Comparison of ENCODE assay signal across 9 mouse cellular contexts in the genomic region with DNA sequence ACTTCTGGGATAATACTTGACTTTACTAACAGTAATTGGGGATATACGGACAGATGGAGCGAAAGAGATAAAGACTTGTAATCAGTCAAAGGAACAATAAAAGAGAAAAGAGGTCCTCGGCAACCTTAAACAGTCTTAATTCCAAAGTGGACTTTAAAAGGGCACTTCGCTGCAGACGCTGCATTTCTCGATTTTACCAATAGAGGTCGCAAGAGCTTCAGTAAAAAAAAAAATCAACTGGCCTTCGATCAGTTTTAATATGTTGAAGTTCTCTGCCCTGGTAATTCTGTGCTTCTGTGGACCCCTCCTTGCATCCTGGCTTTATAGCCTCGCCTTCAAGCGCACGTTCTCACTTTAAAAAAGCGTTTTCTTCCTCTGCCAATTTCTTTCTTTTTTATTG. TPM values are rescaled to one million over a fixed set of nuclear protein-coding genes. Genes with fewer than 3 reads are reported as not detected.
DNase-seq lines count a peak whose midpoint lies in the region; ATAC-seq and TF ChIP-seq lines count a peak whose summit lies in the region.
"Had no signal": no experiment of that assay in that cellular context is flagged by ENCODE, and none has a peak within 500 bp of the region (broad histone marks: within the 10 kb centered on the region; RNA-seq: fewer than 3 reads in every experiment).

No protein-coding gene starts in this region.

- 0 out of 2 replicates have a peak, but pooled peaks have one; percentile 6 for TF ChIP-seq EP300 in lung, postnatal 0 days (IDR thresholded peaks at IDR 0.05)

- no peak for TF ChIP-seq POLR2A in spleen, adult 2 months (IDR thresholded peaks at IDR 0.05; ENCODE audit: low read depth, low read length)

- WGBS in forebrain, embryonic 11.5 days, result 4% methylated on average over 12 of the region's 12 CpGs
- WGBS in forebrain, embryonic 13.5 days, result 1% methylated on average over 12 of the region's 12 CpGs
- 4% methylated on average over 12 of the region's 12 CpGs for WGBS in spleen, adult 2 months
- WGBS in hindbrain, postnatal 0 days, result 3% methylated on average over 12 of the region's 12 CpGs
- under 1% methylated on average over 12 of the region's 12 CpGs for WGBS in lung, postnatal 0 days

- no peaks in the 10 kb centered on the region for H3K36me3 ChIP-seq in forebrain, embryonic 11.5 days (ENCODE audit: control insufficient read depth, insufficient read depth, low read length)
- no peaks in the 10 kb centered on the region for H3K36me3 ChIP-seq in forebrain, embryonic 13.5 days (ENCODE audit: poor library complexity, severe bottlenecking)
- H3K36me3 ChIP-seq in spleen, adult 2 months (ENCODE audit: control insufficient read depth, insufficient read depth, low read length), result no peaks in the 10 kb centered on the region
- H3K36me3 ChIP-seq in hindbrain, postnatal 0 days (ENCODE audit: insufficient read depth, low read length), result no peaks in the 10 kb centered on the region
- H3K36me3 ChIP-seq in lung, postnatal 0 days (ENCODE audit: insufficient read depth, low read length), result no peaks in the 10 kb centered on the region

- no peak overlapping the region for H3K4me3 ChIP-seq in forebrain, embryonic 11.5 days (ENCODE audit: low read depth, low read length)
- no peak overlapping the region for H3K4me3 ChIP-seq in forebrain, embryonic 13.5 days
- H3K4me3 ChIP-seq in spleen, adult 2 months (ENCODE audit: extremely low read depth, insufficient read depth, insufficient read length), result no peak overlapping the region
- H3K4me3 ChIP-seq in hindbrain, postnatal 0 days (ENCODE audit: low read length), result no peak overlapping the region
- H3K4me3 ChIP-seq in lung, postnatal 0 days (ENCODE audit: low read depth, low read length), result no peak overlapping the region

- peak; percentile 5; the same call in 1 of the 2 replicates for TF ChIP-seq CTCF in spleen, adult 2 months (IDR thresholded peaks at IDR 0.05; ENCODE audit: extremely low read depth, insufficient read depth, insufficient read length, insufficient replicate concordance)
- TF ChIP-seq CTCF in hindbrain, postnatal 0 days (IDR thresholded peaks at IDR 0.05; ENCODE audit: low read depth), result peak; percentile 82
- peak; percentile 80 for TF ChIP-seq CTCF in lung, postnatal 0 days (IDR thresholded peaks at IDR 0.05)

- no peak for ATAC-seq in forebrain, embryonic 11.5 days (replicated peaks; ENCODE audit: low FRiP score)
- ATAC-seq in forebrain, embryonic 13.5 days, result no peak
- ATAC-seq in hindbrain, postnatal 0 days, result no peak
- ATAC-seq in lung, postnatal 0 days, result no peak

- peaks cover 39% of the 10 kb centered on the region for H3K27me3 ChIP-seq in forebrain, embryonic 11.5 days (ENCODE audit: control insufficient read depth, insufficient read depth, low read length)
- H3K27me3 ChIP-seq in forebrain, embryonic 13.5 days, result peaks cover 47% of the 10 kb centered on the region
- H3K27me3 ChIP-seq in spleen, adult 2 months (ENCODE audit: control insufficient read depth, insufficient read depth, low read length), result peaks cover 1% of the 10 kb centered on the region; the same call in 1 of the 2 replicates
- peaks cover 34% of the 10 kb centered on the region for H3K27me3 ChIP-seq in hindbrain, postnatal 0 days (ENCODE audit: insufficient read depth, low read length)
- peaks cover 40% of the 10 kb centered on the region for H3K27me3 ChIP-seq in lung, postnatal 0 days (replicated peaks; ENCODE audit: insufficient read depth, low read length)

- no peaks in the 10 kb centered on the region for H3K9me3 ChIP-seq in forebrain, embryonic 11.5 days (ENCODE audit: control insufficient read depth, low read length)
- H3K9me3 ChIP-seq in forebrain, embryonic 13.5 days (replicated peaks), result no peaks in the 10 kb centered on the region
- no peaks in the 10 kb centered on the region for H3K9me3 ChIP-seq in hindbrain, postnatal 0 days (ENCODE audit: low read length)
- no peaks in the 10 kb centered on the region for H3K9me3 ChIP-seq in lung, postnatal 0 days (ENCODE audit: low read length)

- peaks cover 9% of the 10 kb centered on the region for H3K4me1 ChIP-seq in forebrain, embryonic 11.5 days (replicated peaks; ENCODE audit: control insufficient read depth, insufficient read depth, low read length)
- peaks cover 19% of the 10 kb centered on the region for H3K4me1 ChIP-seq in forebrain, embryonic 13.5 days
- no peaks in the 10 kb centered on the region for H3K4me1 ChIP-seq in spleen, adult 2 months (ENCODE audit: control insufficient read depth, insufficient read depth, insufficient read length)
- H3K4me1 ChIP-seq in hindbrain, postnatal 0 days (ENCODE audit: insufficient read depth, low read length), result peaks cover 14% of the 10 kb centered on the region
- H3K4me1 ChIP-seq in lung, postnatal 0 days (ENCODE audit: insufficient read depth, low read depth, low read length), result no peaks in the 10 kb centered on the region

- H3K4me2 ChIP-seq in forebrain, embryonic 11.5 days (ENCODE audit: low read depth, low read length, severe bottlenecking), result no peak overlapping the region
- H3K4me2 ChIP-seq in forebrain, embryonic 13.5 days, result no peak overlapping the region
- peak overlapping the region; percentile 77; the same call in 1 of the 2 replicates for H3K4me2 ChIP-seq in hindbrain, postnatal 0 days (ENCODE audit: low read depth, low read length)
- no peak overlapping the region for H3K4me2 ChIP-seq in lung, postnatal 0 days (replicated peaks; ENCODE audit: low read depth, low read length)

- no peak overlapping the region for H3K27ac ChIP-seq in forebrain, embryonic 11.5 days (ENCODE audit: low read depth, low read length)
- H3K27ac ChIP-seq in forebrain, embryonic 13.5 days, result no peak overlapping the region
- no peak overlapping the region for H3K27ac ChIP-seq in spleen, adult 2 months (ENCODE audit: insufficient read depth, low read length)
- no peak overlapping the region for H3K27ac ChIP-seq in hindbrain, postnatal 0 days
- H3K27ac ChIP-seq in lung, postnatal 0 days (ENCODE audit: low read length), result no peak overlapping the region

- peak; percentile 68 for DNase-seq in forebrain, embryonic 11.5 days (ENCODE audit: low spot score)
- no peak for DNase-seq in spleen, adult 2 months (ENCODE audit: low read depth in 1 of 2, low spot score in 2 of 2)
- DNase-seq in spleen, adult 12 weeks (ENCODE audit: low spot score), result no peak
- peak; percentile 73 to 76 for DNase-seq in cerebellum, postnatal 14 days
- DNase-seq in hindbrain, postnatal 0 days (ENCODE audit: low spot score), result peak; percentile 82
- peak; percentile 69 for DNase-seq in lung, postnatal 0 days (ENCODE audit: low spot score)
- peak; percentile 47 for DNase-seq in yolk sac, embryonic 10.5 days (ENCODE audit: low spot score)

- no peak overlapping the region for H3K9ac ChIP-seq in forebrain, embryonic 11.5 days (ENCODE audit: low read length)
- H3K9ac ChIP-seq in forebrain, embryonic 13.5 days, result no peak overlapping the region
- H3K9ac ChIP-seq in hindbrain, postnatal 0 days (replicated peaks; ENCODE audit: low read length), result no peak overlapping the region
- no peak overlapping the region for H3K9ac ChIP-seq in lung, postnatal 0 days (replicated peaks; ENCODE audit: low read depth)

RNA-seq across cellular contexts. Expression of a gene that starts 0.7 kb away (rescaled TPM):
- polyA plus RNA-seq in forebrain, embryonic 11.5 days (2014; fragmentation: Nextera tagmentation; extraction: Ambion mirVana), result 0.76 and 1.1 TPM in 2 replicates
- 0.57 and 0.96 TPM in 2 replicates for polyA plus RNA-seq in forebrain, embryonic 13.5 days (2015; fragmentation: Nextera tagmentation; extraction: Ambion mirVana)
- not detected in 2 replicates for polyA plus RNA-seq in spleen, adult 2 months (2012; rRNA removed)
- 7.3 and 8.3 TPM in 2 replicates for total RNA-seq in hindbrain, postnatal 0 days (2014; rRNA removed)
- 3.2 TPM in 2 replicates for polyA plus RNA-seq in hindbrain, postnatal 0 days (2015; fragmentation: Nextera tagmentation; extraction: Ambion mirVana)
- polyA plus RNA-seq in lung, postnatal 0 days (2015; fragmentation: Nextera tagmentation; extraction: Ambion mirVana), result 0.05 TPM in 1 of 2 replicates, not detected in the other

RNA-seq across cellular contexts. Expression of a gene that starts 26.1 kb away (rescaled TPM):
- polyA plus RNA-seq in forebrain, embryonic 11.5 days (2014; fragmentation: Nextera tagmentation; extraction: Ambion mirVana), result 2.1 and 2.4 TPM in 2 replicates
- 0.72 and 0.92 TPM in 2 replicates for polyA plus RNA-seq in forebrain, embryonic 13.5 days (2015; fragmentation: Nextera tagmentation; extraction: Ambion mirVana)
- 0.15 and 0.16 TPM in 2 replicates for polyA plus RNA-seq in spleen, adult 2 months (2012; rRNA removed)
- 7.9 and 11.6 TPM in 2 replicates for total RNA-seq in hindbrain, postnatal 0 days (2014; rRNA removed)
- polyA plus RNA-seq in hindbrain, postnatal 0 days (2015; fragmentation: Nextera tagmentation; extraction: Ambion mirVana), result 1.1 and 1.3 TPM in 2 replicates
- polyA plus RNA-seq in lung, postnatal 0 days (2015; fragmentation: Nextera tagmentation; extraction: Ambion mirVana), result 1.9 and 2.2 TPM in 2 replicates

RNA-seq across cellular contexts. Expression of a gene that starts 38.0 kb away (rescaled TPM):
- polyA plus RNA-seq in forebrain, embryonic 11.5 days (2014; fragmentation: Nextera tagmentation; extraction: Ambion mirVana), result 0.15 and 0.20 TPM in 2 replicates
- polyA plus RNA-seq in forebrain, embryonic 13.5 days (2015; fragmentation: Nextera tagmentation; extraction: Ambion mirVana), result not detected in 2 replicates
- polyA plus RNA-seq in spleen, adult 2 months (2012; rRNA removed), result 0.06 and 0.37 TPM in 2 replicates
- not detected in 2 replicates for total RNA-seq in hindbrain, postnatal 0 days (2014; rRNA removed)
- polyA plus RNA-seq in hindbrain, postnatal 0 days (2015; fragmentation: Nextera tagmentation; extraction: Ambion mirVana), result 0.09 and 0.23 TPM in 2 replicates
- polyA plus RNA-seq in lung, postnatal 0 days (2015; fragmentation: Nextera tagmentation; extraction: Ambion mirVana), result not detected in 2 replicates
- total RNA-seq: layer of hippocampus, adult 8-10 months had no signal

RNA-seq across cellular contexts. Expression of a gene that starts 56.9 kb away (rescaled TPM):
- polyA plus RNA-seq in forebrain, embryonic 11.5 days (2014; fragmentation: Nextera tagmentation; extraction: Ambion mirVana), result 9.9 and 11.7 TPM in 2 replicates
- 6.4 and 7.7 TPM in 2 replicates for polyA plus RNA-seq in forebrain, embryonic 13.5 days (2015; fragmentation: Nextera tagmentation; extraction: Ambion mirVana)
- 2.2 and 2.4 TPM in 2 replicates for polyA plus RNA-seq in spleen, adult 2 months (2012; rRNA removed)
- 8.5 and 11.3 TPM in 2 replicates for total RNA-seq in hindbrain, postnatal 0 days (2014; rRNA removed)
- 10.8 and 11.3 TPM in 2 replicates for polyA plus RNA-seq in hindbrain, postnatal 0 days (2015; fragmentation: Nextera tagmentation; extraction: Ambion mirVana)
- polyA plus RNA-seq in lung, postnatal 0 days (2015; fragmentation: Nextera tagmentation; extraction: Ambion mirVana), result 11.0 TPM in 2 replicates

Comparison
In these comparisons a context has a peak if more than half of its experiments do, and no peak if none do; other contexts are left out.
1. DNase-seq: peak in forebrain, embryonic 11.5 days (single experiment), cerebellum, postnatal 14 days (2 of 2), hindbrain, postnatal 0 days (single experiment), lung, postnatal 0 days (single experiment) and yolk sac, embryonic 10.5 days (single experiment); none in spleen, adult 2 months (0 of 2) and spleen, adult 12 weeks (single experiment).
2. CTCF ChIP-seq: peak in every context shown above with its lines; median percentile 82 in hindbrain, postnatal 0 days; 80 in lung, postnatal 0 days; 5 in spleen, adult 2 months.